Mouse (Mus musculus): ENCODE measurements around the gene Osbpl9.

Gene Osbpl9

GRCm38 (mm10) chr4:109029857-109030256 is 172.2 kb downstream of the Osbpl9 start:
- no peak for DNase-seq

DNA sequence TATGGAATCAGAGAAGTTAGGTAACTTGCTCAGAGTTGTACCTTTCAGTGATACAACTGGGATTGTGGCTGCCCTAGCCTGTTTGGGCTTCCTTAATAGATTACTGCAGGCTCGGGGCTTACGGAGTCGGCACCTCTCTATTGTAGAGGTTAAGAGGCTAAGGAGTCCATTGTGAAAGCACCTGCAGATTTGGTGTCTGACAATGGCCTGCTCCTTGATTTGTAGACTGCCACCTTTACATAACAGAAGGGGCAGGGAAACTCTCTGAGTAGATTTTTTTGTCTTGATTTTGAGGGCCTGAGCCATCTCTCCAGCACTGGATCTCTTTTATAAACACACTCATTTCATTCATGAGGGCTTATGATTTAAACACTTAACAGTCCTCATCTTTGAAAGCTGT is 175.5 kb downstream of the Osbpl9 start:
- DNase-seq = no peak

- DNase-seq = no peak
Measured at GRCm38 (mm10) chr4:109025061-109025460, 177.0 kb downstream of the Osbpl9 start.

DNA sequence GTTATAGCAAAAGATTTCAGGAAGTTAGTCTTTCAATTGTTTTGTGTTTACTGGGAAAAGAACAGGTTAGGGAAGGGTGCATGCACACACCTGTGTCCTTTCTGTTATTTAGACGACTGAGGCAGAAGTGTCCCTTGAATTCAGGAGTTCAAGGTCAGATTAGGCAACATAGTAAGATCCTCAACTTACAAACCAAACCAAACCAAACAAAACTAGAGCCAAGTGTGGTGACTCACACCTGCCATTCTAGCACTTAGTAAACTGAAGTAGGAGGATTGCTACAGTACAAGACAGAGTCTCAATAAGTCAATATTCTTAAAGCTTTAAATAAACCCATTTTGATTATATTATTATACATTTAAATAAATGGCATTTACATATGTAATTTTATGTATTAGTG is 180.1 kb downstream of the Osbpl9 start:
- DNase-seq = no peak

DNA sequence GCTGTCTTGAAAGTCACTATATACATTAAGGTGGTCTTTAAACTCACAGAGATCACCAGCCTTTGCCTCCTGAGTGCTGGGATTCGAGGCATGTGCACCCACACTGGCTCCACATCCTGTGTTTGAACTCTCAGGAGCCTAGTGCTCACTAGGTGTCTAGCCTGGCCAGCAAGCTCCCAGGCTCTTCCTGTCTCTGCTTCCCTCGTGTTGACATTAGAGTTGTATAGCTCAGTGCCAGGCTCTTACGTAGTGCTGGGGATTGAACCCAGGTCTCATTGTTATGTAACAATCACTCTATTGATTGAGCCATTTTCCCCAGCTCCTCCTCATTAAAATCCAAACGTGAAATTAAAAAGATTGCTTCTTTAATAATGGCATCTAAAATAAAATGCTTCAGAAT is 182.8 kb downstream of the Osbpl9 start:
- no peak for DNase-seq

GRCm38 (mm10) chr4:109017441-109017840 is 184.6 kb downstream of the Osbpl9 start:
- DNase-seq = no peak

- DNase-seq = no peak
Measured at GRCm38 (mm10) chr4:109014091-109014490, 188.0 kb downstream of the Osbpl9 start.

All from thymus, adult 18-20 months (tissue).